Mouse (Mus musculus): ENCODE data around the gene Lgals2.

Lgals2 gene

DNA sequence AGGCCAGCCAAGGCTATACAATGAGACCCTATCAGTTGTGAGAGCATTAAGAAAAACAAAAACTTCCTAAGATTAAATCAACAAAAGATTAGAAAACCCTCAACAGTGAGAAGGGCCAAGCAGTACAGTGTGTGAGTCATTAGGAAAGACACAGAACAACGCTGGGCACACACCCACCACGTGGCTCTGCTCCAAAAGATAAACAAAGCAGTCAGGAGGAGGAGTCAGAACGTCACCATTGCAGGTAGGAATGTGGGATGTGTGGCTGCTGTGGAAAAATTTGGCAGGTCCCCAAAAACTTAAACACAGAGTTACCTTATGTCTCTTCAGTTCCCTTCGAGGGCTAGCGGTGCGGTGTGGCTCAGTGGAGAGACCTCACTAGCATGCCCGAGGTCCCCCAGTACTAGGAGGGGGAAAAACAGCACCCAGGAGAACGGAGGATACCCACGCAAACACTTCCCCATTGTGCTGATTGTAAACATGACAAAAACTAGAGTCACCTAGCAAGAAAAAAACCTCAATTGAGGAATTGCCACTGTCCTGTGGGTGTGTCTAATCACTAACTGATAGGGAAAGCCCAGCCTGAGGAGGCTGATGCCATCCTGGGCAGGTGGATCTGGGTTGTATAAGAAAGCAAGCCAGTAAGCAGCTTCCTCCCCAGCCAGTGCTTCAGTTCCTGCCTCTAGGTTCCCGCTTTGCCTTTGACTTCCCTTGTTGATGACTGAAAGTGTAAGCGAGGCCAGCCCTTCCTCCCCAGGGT is 39.8 kb downstream of the Lgals2 start:
- DNase-seq (ENCODE audit: low read depth, low spot score): no peak

DNA sequence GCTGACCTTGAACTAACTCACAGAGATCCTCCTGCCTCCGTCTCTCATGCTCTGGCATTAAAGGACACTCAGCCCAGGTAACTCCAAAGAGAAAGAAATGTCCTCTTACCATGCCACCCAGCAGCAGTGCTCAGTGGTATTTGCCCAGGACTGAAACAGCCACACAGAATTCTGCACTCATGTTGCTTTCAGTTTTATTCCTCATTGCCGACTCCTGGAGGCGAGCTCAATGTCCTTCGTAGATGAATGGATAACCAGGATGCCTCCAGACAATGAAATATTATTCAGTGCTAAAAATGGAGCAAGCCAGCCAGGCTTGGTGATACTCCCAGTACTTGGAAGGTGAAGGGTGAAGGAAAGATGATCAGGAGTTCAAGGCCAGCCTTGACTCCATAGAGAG is 41.7 kb downstream of the Lgals2 start:
- no peak for DNase-seq (ENCODE audit: low read depth, low spot score)

DNA sequence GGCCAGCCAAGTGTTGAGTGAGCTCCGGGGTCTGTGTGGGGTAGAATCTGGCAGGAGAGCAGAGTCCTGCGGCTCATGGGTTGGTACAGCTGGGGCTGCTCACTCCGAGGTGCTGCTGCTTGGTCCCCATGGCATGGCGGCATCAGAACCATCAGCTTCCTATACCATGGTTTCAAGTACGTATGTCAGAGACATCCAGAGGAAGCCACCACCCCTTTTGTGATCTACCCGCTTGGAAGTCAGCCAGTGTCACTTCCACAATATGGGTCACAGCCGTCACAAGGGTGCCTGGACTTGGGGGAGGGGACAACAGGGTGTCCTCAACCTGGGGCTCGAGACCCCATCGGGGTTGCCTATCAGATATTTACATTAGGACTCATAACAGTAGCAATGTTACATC is 45.2 kb downstream of the Lgals2 start:
- no peak for DNase-seq (ENCODE audit: low read depth, low spot score)

DNA sequence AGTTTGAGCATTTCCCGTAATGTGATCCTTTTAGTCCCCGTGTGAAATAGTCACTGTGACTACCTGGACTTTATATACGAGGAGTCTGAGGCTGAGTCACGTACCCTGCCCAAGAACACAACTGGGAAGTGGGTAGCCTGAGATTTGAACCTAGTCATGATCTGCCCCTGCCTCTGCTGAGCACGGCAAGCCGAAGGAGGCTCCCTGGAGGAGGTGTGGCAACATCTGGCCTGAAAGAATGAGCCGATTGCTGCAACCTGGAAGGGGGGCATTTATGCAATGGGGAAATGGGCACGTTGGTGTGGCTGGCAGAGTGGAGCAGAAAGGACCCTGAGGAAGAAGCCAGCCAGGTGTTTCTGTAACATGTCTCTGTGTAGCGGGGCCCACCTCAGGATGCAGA is 45.6 kb downstream of the Lgals2 start:
- DNase-seq (ENCODE audit: low read depth, low spot score): no peak

DNA sequence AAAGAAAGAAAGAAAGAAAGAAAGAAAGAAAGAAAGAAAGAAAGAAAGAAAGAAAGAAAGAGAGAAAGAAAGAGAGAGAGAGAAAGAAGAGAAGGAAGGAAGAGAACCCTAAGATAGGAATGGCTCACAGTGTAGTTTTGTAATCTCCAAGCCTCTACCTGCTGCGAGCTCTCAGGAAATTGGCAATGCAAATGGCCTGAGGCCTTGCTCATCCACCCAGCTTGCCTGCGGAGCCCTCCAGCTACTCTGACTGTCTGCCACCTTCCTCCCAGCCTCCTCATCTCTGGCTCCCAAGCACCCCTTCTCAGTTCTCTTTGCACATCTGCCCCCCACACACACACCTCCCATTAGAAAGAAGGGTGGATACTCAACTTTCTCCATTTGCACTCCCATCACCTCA is 46.3 kb downstream of the Lgals2 start:
- DNase-seq (ENCODE audit: low read depth, low spot score): no peak

DNA sequence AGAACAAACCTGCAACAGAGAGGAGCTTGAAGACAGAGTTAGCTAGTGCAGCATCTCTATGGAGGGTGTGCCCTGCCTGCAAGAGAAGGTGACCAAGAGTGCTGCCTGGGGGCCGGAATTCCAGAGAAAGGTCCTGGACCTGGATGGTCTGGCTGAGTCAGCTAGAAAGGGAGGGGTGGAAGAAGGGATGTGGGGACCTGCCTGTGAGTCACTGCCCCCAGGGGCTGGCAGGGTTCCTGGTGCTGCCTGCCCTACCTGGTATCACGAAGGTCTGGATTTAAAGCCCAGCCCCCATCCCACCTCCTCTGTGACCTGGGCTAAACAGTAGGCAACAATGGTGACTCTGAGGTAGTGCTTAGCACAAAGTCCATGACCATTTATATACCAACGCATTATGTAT is 48.2 kb downstream of the Lgals2 start:
- no peak for DNase-seq (ENCODE audit: low read depth, low spot score)

DNA sequence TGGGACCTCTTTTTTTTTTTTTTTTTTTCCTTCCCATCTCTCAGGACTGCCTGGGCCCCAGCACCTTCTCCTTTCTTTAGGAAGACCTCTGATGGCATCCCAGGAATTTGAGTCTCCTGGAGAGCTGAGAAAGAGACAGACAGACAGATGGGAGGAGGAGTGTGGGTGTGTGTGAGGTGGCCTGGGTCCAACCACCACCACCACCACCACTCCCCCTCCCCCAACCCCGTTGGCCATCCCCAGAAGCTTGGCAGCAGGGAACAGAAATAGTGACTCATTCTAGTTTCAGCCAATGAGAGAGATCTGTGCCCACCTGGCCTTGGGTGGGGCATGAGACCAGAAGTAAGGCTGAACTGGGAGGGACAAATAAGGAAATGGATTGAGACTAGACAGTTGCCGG is 48.7 kb downstream of the Lgals2 start:
- DNase-seq (ENCODE audit: low read depth, low spot score): no peak

DNA sequence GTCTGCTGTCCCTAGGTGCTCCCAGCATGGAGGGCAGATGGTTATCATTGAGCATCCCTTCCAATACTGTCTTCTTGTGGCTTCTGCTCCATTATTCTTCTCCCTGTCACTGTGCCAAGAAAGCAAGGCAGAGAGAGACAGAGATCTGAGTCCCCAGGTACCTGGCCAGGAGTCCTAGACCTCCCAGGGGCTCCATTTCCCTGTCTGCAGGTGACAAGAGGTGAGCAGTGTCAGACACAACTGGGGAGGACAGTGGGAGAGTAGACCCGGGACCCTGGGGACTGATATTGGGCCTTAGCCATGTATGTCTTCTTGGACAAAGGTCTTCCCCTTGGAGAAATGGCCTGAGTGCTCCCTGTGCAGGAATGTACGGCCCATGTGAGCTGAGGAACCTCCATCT is 50.0 kb downstream of the Lgals2 start:
- no peak for DNase-seq (ENCODE audit: low read depth, low spot score)

DNA sequence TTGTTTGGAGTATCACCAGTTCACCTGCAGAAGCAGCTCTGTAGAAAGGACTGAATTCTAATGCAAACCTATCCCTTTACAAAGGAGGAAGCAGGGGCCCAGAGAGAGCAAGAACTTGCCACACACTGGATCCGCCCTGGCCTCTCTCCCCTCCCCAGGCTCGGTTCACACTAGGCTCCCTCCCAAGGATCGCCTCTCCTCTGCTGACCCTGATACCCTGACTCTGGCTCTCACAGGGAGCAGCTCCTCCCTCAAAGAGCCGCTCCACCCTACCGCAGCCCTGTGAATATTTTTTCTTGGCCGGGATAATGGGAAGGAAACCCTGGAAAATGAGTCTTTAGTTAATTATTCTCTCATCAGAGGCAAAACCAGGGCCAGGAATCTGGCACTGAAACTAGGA is 51.0 kb downstream of the Lgals2 start:
- no peak for DNase-seq (ENCODE audit: low read depth, low spot score)

DNA sequence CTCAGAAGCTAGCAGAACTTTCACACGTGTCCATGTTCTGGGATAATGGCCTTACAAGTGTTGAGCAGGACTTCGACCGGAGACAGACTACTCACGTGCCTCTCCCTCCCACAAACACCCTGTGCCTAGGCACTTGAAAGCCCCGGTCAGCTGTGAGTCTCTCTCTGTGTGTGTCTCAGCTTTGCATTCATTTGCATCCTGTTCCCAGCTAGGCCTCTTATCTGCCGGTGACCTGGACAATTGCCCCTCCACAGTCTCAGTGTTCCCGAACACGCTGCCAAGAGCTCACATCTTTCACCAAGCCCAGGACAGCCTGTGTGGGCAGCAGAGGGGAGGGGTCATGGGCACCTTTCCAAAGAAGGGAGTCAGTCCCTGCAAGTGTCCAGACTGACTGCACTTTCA is 51.8 kb downstream of the Lgals2 start:
- no peak for DNase-seq (ENCODE audit: low read depth, low spot score)

DNA sequence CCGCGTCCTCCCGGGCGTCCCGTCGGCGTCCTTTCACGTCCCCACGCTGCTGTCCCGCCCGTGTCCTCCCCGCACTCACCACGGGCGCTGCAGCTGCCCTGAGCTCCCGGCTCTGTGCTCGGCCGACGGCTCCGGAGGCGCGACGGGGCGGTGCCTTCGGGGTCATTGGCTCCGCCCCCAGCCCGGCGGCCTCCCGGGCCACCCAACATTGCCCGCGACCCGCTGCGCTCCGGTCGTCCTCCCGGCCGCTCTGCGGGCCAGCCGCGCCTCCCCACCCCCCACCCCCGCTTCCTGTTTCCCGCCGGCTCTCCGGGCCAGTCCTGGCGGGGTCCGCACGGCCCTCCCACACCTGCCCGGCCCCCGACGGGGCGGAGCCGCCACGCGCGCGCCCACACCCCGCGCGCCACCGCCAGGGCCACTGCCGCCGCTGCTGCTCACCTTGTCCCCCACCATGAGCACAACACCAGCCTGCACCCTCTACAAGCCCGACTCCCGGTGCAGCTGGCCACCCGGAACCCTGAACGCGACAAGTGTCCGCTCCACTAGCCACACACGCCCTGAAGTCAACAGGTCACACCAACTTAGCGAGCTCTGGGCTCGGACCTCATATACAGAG is 52.4 kb downstream of the Lgals2 start, which contains the start of gene Card10:
Gene Card10, minus strand, starts transcription at position 267 of the 616 bp plus-strand sequence.
- no peak for DNase-seq (ENCODE audit: low read depth, low spot score)

DNA sequence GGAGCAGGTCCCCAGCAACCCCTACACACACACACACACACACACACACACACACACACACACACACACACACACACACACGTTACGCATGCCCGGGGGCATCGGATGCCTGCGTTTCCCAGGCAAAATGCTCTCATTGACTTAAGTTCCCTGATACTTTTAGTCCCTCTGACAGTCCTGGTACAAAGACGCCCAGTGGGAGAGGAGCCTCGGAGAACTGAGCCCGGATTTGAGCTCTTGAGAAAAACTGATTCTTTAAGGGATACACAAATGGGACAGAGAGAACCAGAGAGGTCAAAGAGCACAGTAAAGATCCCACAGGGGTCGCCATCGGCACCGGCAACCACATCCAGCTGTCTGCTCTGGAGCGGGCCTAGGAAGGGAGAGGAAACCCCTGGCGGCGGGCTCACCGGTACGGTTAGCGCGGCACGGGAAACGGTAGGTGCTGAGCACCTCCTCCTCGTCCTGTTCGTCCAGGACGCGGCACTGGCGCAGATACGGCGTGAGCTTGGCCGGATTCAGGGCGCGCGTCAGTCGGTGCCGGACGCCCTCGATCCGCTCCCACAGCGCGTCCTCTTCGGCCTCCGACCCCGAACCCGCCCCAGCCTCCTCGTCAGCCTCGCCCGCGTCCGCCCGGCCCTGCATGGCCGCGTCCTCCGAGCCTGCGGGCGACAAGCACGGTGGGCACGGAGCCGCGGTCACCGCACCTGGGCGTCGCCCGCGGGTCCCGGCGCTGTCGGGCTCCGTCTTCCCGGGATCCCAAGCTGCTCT is 53.2 kb downstream of the Lgals2 start:
- no peak for DNase-seq (ENCODE audit: low read depth, low spot score)

DNA sequence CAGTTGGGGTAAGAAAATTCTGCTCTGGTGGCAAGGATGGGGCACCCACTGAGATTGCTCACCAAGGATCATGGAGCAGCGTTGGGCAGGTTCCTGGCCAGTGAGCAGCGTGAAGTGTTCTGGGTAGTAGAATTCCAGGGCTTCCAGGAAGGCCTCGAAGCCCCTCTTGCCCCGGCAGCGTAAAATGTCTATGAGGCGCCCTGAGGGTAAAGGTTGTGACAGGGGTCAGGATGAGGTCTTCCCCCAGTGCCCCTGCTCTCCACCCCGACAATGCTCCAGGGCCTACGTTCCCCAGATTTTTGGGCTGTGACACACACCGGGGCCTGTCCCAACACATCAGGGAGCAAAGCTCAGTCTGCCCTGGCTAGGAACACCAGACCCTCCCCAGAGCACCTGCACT is 53.8 kb downstream of the Lgals2 start:
- DNase-seq (ENCODE audit: low read depth, low spot score): no peak
